Mouse (Mus musculus): ENCODE results near the gene Entpd1.

DNA sequence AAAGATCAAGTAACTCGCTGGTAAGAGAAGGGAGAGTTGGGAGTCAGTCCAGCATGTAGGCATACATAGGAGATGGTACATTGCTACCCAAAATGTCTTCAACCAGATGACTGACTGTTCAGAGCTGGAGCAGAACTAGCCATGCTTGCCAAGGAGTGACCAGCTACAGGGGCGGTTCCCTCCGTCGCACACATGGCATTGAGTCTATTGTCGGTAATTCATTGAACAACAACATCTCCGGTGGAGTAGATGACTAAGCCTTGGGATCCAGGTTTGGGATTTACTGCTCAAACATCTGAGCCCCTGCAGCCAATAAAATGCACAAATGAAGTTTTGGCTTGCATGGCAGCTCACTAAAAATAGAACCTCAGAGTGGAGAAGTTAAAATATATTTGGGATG is 84.0 kb downstream of the Entpd1 start:
- no peak for TF ChIP-seq CTCF (IDR thresholded peaks at IDR 0.05; ENCODE audit: low read depth)
- TF ChIP-seq EP300 (optimal IDR thresholded peaks at IDR 0.05), result no peak

Data from stomach, postnatal 0 days (tissue).